Comparison of ENCODE assay signal across 9 mouse cellular contexts in the genomic region with DNA sequence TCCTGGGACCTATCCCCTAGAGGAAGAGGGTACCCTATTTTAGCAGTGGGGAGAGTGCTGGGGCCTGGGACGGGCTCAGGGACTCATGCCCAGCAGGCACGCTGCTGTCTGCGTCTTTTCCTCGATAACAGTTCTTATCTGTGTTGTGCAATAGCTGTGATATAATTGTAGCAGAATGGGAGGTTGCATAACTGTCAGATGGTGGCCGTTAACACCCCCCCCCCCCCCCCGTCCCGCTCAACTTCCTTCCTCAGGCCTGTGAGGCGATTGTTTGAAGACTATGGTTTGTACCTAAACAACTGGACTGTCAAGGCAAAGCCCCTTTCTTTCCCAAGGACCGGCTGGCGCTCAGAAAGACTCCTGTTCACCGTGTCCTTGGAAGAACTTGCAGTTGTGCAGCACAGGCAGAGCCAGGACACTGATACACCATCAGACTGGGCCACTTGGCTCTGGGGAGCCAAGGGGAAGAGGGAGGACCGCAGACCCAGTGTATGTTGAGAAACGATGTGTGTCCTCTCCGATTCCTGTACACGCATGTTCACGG. TPM values are rescaled to one million over a fixed set of nuclear protein-coding genes. Genes with fewer than 3 reads are reported as not detected.
DNase-seq lines count a peak whose midpoint lies in the region; ATAC-seq and TF ChIP-seq lines count a peak whose summit lies in the region.
"Had no signal": no experiment of that assay in that cellular context is flagged by ENCODE, and none has a peak within 500 bp of the region (broad histone marks: within the 10 kb centered on the region; RNA-seq: fewer than 3 reads in every experiment).

No protein-coding gene starts in this region.

- 9% methylated on average over 16 of the region's 16 CpGs for WGBS in spleen, adult 2 months
- WGBS in liver, embryonic 15.5 days (ENCODE audit: insufficient replicate concordance): 4% methylated on average over 16 of the region's 16 CpGs

- peak overlapping the region; percentile 57 for H3K4me2 ChIP-seq in liver, embryonic 15.5 days
- H3K4me2 ChIP-seq: limb, embryonic 13.5 days had no signal

- no peaks in the 10 kb centered on the region for H3K9me3 ChIP-seq in liver, embryonic 15.5 days (replicated peaks)
- H3K9me3 ChIP-seq: limb, embryonic 13.5 days had no signal

- no peaks in the 10 kb centered on the region for H3K27me3 ChIP-seq in spleen, adult 2 months (ENCODE audit: control insufficient read depth, insufficient read depth, low read length)
- no peaks in the 10 kb centered on the region for H3K27me3 ChIP-seq in liver, embryonic 15.5 days
- H3K27me3 ChIP-seq: limb, embryonic 13.5 days had no signal

- DNase-seq in spleen, adult 2 months (ENCODE audit: low read depth in 1 of 2, low spot score in 2 of 2): no peak
- no peak for DNase-seq in spleen, postnatal 14 days (ENCODE audit: low spot score in 2 of 2)
- peak; percentile 72 to 83 for DNase-seq in heart, adult 9 months (ENCODE audit: low spot score in 2 of 2)
- DNase-seq in testis, postnatal 14 days (ENCODE audit: low spot score): peak; percentile 40
- no peak for DNase-seq in right cerebral cortex, postnatal 14 days
- DNase-seq in urinary bladder, postnatal 4 days (ENCODE audit: low spot score in 2 of 2): no peak
- DNase-seq in gastrocnemius, adult 8-10 months (ENCODE audit: low spot score in 2 of 2): no peak

- no peak overlapping the region for H3K4me3 ChIP-seq in spleen, adult 2 months (ENCODE audit: extremely low read depth, insufficient read depth, insufficient read length)
- H3K4me3 ChIP-seq in liver, embryonic 15.5 days (replicated peaks): peak overlapping the region; percentile 9; the same call in 1 of the 2 replicates
- H3K4me3 ChIP-seq: limb, embryonic 13.5 days had no signal

- ATAC-seq in liver, embryonic 15.5 days (ENCODE audit: insufficient read depth): peak; percentile 77

- H3K27ac ChIP-seq in spleen, adult 2 months (ENCODE audit: insufficient read depth, low read length): peak overlapping the region; percentile 68
- peak overlapping the region; percentile 70 for H3K27ac ChIP-seq in liver, embryonic 15.5 days (replicated peaks)
- H3K27ac ChIP-seq: limb, embryonic 13.5 days had no signal

- peaks cover 40% of the 10 kb centered on the region for H3K4me1 ChIP-seq in spleen, adult 2 months (ENCODE audit: control insufficient read depth, insufficient read depth, insufficient read length)
- peaks cover 62% of the 10 kb centered on the region for H3K4me1 ChIP-seq in liver, embryonic 15.5 days (replicated peaks)
- H3K4me1 ChIP-seq: limb, embryonic 13.5 days had no signal

- TF ChIP-seq POLR2A in spleen, adult 2 months (IDR thresholded peaks at IDR 0.05; ENCODE audit: low read depth, low read length): no peak

- peaks cover 21% of the 10 kb centered on the region for H3K36me3 ChIP-seq in spleen, adult 2 months (ENCODE audit: control insufficient read depth, insufficient read depth, low read length)
- peaks cover 41% of the 10 kb centered on the region for H3K36me3 ChIP-seq in liver, embryonic 15.5 days (replicated peaks)

- peak overlapping the region; percentile 26; the same call in 1 of the 2 replicates for H3K9ac ChIP-seq in liver, embryonic 15.5 days
- H3K9ac ChIP-seq: limb, embryonic 13.5 days had no signal

- TF ChIP-seq CTCF in spleen, adult 2 months (IDR thresholded peaks at IDR 0.05; ENCODE audit: extremely low read depth, insufficient read depth, insufficient read length, insufficient replicate concordance): no peak

RNA-seq across cellular contexts. Expression of a gene that starts 9.4 kb away (rescaled TPM):
- 71.6 and 92.1 TPM in 2 replicates for polyA plus RNA-seq in spleen, adult 2 months (2012; rRNA removed)
- polyA plus RNA-seq in liver, embryonic 15.5 days (2015; fragmentation: Nextera tagmentation; extraction: Ambion mirVana): 16.3 and 16.5 TPM in 2 replicates
- total RNA-seq in gastrocnemius, adult 8-10 months (2022): 10 to 100 TPM; 12.7 to 19.4 (median 16.6) TPM

RNA-seq across cellular contexts. Expression of a gene that starts 10.2 kb away (rescaled TPM):
- polyA plus RNA-seq in spleen, adult 2 months (2012; rRNA removed): 69.3 and 84.0 TPM in 2 replicates
- 41.0 and 42.8 TPM in 2 replicates for polyA plus RNA-seq in liver, embryonic 15.5 days (2015; fragmentation: Nextera tagmentation; extraction: Ambion mirVana)
- 10 to 100 TPM; 12.8 to 15.7 (median 14.4) TPM for total RNA-seq in gastrocnemius, adult 8-10 months (2022)

RNA-seq across cellular contexts. Expression of a gene that starts 38.6 kb away (rescaled TPM):
- polyA plus RNA-seq in spleen, adult 2 months (2012; rRNA removed): 24.1 and 38.5 TPM in 2 replicates
- polyA plus RNA-seq in liver, embryonic 15.5 days (2015; fragmentation: Nextera tagmentation; extraction: Ambion mirVana): 21.3 and 21.4 TPM in 2 replicates
- 1 to 10 TPM; 2.1 to 6.2 (median 3.1) TPM for total RNA-seq in gastrocnemius, adult 8-10 months (2022)

Comparison
In these comparisons a context has a peak if more than half of its experiments do, and no peak if none do; other contexts are left out.
1. DNase-seq: peak in heart, adult 9 months (2 of 2) and testis, postnatal 14 days (single experiment); none in spleen, adult 2 months (0 of 2), spleen, postnatal 14 days (0 of 2), right cerebral cortex, postnatal 14 days (single experiment), urinary bladder, postnatal 4 days (0 of 2) and gastrocnemius, adult 8-10 months (0 of 2).